Mouse (Mus musculus) spleen, adult 2 months (tissue): ENCODE data around the gene Gadd45a.

Source experiments
- CTCF ChIP-seq: fragments of 200-500 bp; IDR thresholded peaks from 2 replicates; pipeline ENCODE4 v1.5.1; 2011; ENCODE audit warnings: mild to moderate bottlenecking, inconsistent platforms; ENCODE audit not compliant: insufficient read depth, insufficient read length, insufficient replicate concordance; ENCODE audit errors: extremely low read depth
- POLR2A ChIP-seq: fragments of 200-500 bp; IDR thresholded peaks from 2 replicates; pipeline ENCODE4 v1.6.1; 2011; ENCODE audit warnings: low read depth, low read length, inconsistent platforms

DNA sequence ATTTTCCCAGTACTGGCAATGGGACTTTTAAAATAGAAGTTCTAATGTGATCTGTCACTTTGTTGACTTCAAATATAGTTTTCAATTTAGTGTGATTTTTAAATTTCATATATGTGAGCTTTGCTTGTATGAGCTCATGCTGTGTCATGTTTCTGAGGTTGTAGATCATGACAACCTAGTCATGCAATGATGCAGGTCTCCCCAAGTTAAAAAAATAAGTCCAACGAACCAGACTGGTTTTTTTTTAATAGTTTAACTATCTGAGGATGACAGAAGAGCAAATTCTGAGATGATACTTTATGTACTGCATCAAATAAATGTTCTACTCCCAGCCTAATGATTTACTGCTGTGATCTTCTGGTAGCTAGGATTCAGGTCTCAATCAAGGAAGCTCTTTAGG, 12.8 kb upstream of the Gadd45a start:
- TF ChIP-seq POLR2A, result no peak
- TF ChIP-seq CTCF, result no peak
